Mouse (Mus musculus) stomach, postnatal 0 days (tissue): Measurements from ENCODE around the gene Mpg.

Experiments used
- CTCF ChIP-seq: IDR thresholded peaks from 2 replicates; pipeline ENCODE4 v1.5.1; 2016; ENCODE audit warnings: antibody characterized with exemption, low read depth, mild to moderate bottlenecking, moderate library complexity
- EP300 ChIP-seq: optimal IDR thresholded peaks from 2 replicates; pipeline ENCODE3; 2016; ENCODE audit warnings: antibody characterized with exemption

DNA sequence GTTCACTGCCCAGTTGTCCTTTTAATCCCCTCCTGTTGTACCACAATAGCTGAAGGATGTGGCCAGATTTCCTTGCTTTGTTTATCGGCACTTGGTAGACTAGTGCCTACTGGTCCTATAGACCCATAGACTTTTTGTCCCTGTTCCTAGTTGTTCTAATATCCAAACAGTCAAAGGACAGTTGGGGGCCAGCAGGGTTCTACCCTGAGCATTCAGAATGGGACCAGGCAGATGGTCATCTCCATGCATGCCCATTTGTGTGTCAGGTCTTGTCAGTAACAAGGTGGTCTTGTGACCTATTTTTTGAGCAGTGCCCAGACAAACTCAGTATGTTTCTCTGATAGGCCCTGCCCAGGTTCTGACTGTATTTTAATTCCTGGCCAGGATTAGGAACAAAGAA lies 736 bp downstream of the Mpg start:
- TF ChIP-seq EP300: no peak
- no peak for TF ChIP-seq CTCF
